Mouse (Mus musculus): ENCODE measurements around the gene Btbd3. TPM values are rescaled to one million over a fixed set of nuclear protein-coding genes. Genes with fewer than 3 reads are reported as not detected.

Btbd3 gene
- total RNA-seq, 2 experiments from 2014 or later = 64.2 to 72.0 TPM

GRCm38 (mm10) chr2:138365391-138365790 is 109.0 kb downstream of the Btbd3 start:
- intact Hi-C loops (cut with DNase I) = no loop called here
- no peak for DNase-seq

- intact Hi-C loops (cut with DNase I) = no loop called here
- DNase-seq = no peak
Measured at GRCm38 (mm10) chr2:138374556-138374955, 118.2 kb downstream of the Btbd3 start.

- intact Hi-C loops (cut with DNase I) = no loop called here
- DNase-seq = no peak
Measured at GRCm38 (mm10) chr2:138378855-138379254, 122.5 kb downstream of the Btbd3 start.

GRCm38 (mm10) chr2:138384762-138385161 is 128.4 kb downstream of the Btbd3 start:
- DNase-seq = no peak
- intact Hi-C loops (cut with DNase I) = no loop called here

- intact Hi-C loops (cut with DNase I) = no loop called here
- no peak for DNase-seq
Measured at GRCm38 (mm10) chr2:138388591-138388990, 132.2 kb downstream of the Btbd3 start.

GRCm38 (mm10) chr2:138403046-138403445 is 146.7 kb downstream of the Btbd3 start:
- intact Hi-C loops (cut with DNase I) = no loop called here
- no peak for DNase-seq

- intact Hi-C loops (cut with DNase I) = no loop called here
- peak; percentile 38 for DNase-seq
Measured at GRCm38 (mm10) chr2:138405753-138406528, 149.6 kb downstream of the Btbd3 start.

- intact Hi-C loops (cut with DNase I) = no loop called here
- no peak for DNase-seq
Measured at GRCm38 (mm10) chr2:138406703-138407102, 150.3 kb downstream of the Btbd3 start.

- intact Hi-C loops (cut with DNase I) = no loop called here
Measured at GRCm38 (mm10) chr2:138412537-138412936, 156.2 kb downstream of the Btbd3 start.

GRCm38 (mm10) chr2:138422321-138422720 is 166.0 kb downstream of the Btbd3 start:
- DNase-seq = no peak
- intact Hi-C loops (cut with DNase I) = no loop called here

More at GRCm38 (mm10) chr2:138412537-138412936, 156.2 kb downstream of the Btbd3 start:
- no peak for DNase-seq

GRCm38 (mm10) chr2:138431991-138432390 is 175.6 kb downstream of the Btbd3 start:
- intact Hi-C loops (cut with DNase I) = no loop called here
- DNase-seq = no peak

- DNase-seq = no peak
- intact Hi-C loops (cut with DNase I) = no loop called here
Measured at GRCm38 (mm10) chr2:138446466-138446865, 190.1 kb downstream of the Btbd3 start.

GRCm38 (mm10) chr2:138446943-138447342 is 190.6 kb downstream of the Btbd3 start:
- intact Hi-C loops (cut with DNase I) = no loop called here
- no peak for DNase-seq

GRCm38 (mm10) chr2:138447681-138448080 is 191.3 kb downstream of the Btbd3 start:
- intact Hi-C loops (cut with DNase I) = no loop called here
- DNase-seq = peak; percentile 16

- intact Hi-C loops (cut with DNase I) = no loop called here
- peak; percentile 2 for DNase-seq
Measured at GRCm38 (mm10) chr2:138468046-138468572, 211.7 kb downstream of the Btbd3 start.

GRCm38 (mm10) chr2:138473407-138473806 is 217.0 kb downstream of the Btbd3 start:
- intact Hi-C loops (cut with DNase I) = no loop called here
- no peak for DNase-seq

GRCm38 (mm10) chr2:138476486-138476885 is 220.1 kb downstream of the Btbd3 start:
- no peak for DNase-seq
- intact Hi-C loops (cut with DNase I) = no loop called here

- DNase-seq = peak; percentile 7
- intact Hi-C loops (cut with DNase I) = no loop called here
Measured at GRCm38 (mm10) chr2:138477278-138477677, 220.9 kb downstream of the Btbd3 start.

GRCm38 (mm10) chr2:138482541-138482940 is 226.2 kb downstream of the Btbd3 start:
- DNase-seq = no peak
- intact Hi-C loops (cut with DNase I) = no loop called here

GRCm38 (mm10) chr2:138484871-138485270 is 228.5 kb downstream of the Btbd3 start:
- intact Hi-C loops (cut with DNase I) = no loop called here
- no peak for DNase-seq

GRCm38 (mm10) chr2:138490688-138491405 is 234.5 kb downstream of the Btbd3 start:
- intact Hi-C loops (cut with DNase I) = no loop called here
- DNase-seq = no peak

GRCm38 (mm10) chr2:138492176-138492575 is 235.8 kb downstream of the Btbd3 start:
- DNase-seq = no peak
- intact Hi-C loops (cut with DNase I) = no loop called here

Data from left cerebral cortex, postnatal 4 days (tissue).